Mouse (Mus musculus) hindbrain, postnatal 0 days (tissue): ENCODE measurements at regions not wholly inside any gene's neighbourhood (a gene's known extent, or its start where the extent isn't known, plus 50 kb on each side); places are given as distances from the start of the nearest gene placed in this dataset.

Source experiments
- ATAC-seq: fragments of 200-750 bp; cut with Nextera tagmentation; 2 replicates; pipeline ENCODE4 v1.8.0; 2017; ENCODE audit warnings: mild to moderate bottlenecking, moderate TSS enrichment, moderate library complexity
- DNase-seq: peaks from one replicate; pipeline ENCODE4 v3.0.0-alpha.2; 2015; ENCODE audit warnings: low spot score
- H3K27ac ChIP-seq: fragments of 300-500 bp; sonication (generic); 2 replicates; pipeline ENCODE4 v1.5.1; 2014; ENCODE audit warnings: mild to moderate bottlenecking
- H3K27me3 ChIP-seq: fragments of 300-500 bp; sonication (generic); 2 replicates; pipeline ENCODE4 v1.6.1; 2014; ENCODE audit warnings: low read length, mixed read lengths; ENCODE audit not compliant: insufficient read depth
- H3K36me3 ChIP-seq: fragments of 300-500 bp; sonication (generic); 2 replicates; pipeline ENCODE4 v1.6.1; 2014; ENCODE audit warnings: low read length, mixed read lengths; ENCODE audit not compliant: insufficient read depth
- H3K4me1 ChIP-seq: fragments of 300-500 bp; sonication (generic); 2 replicates; pipeline ENCODE4 v1.6.1; 2014; ENCODE audit warnings: antibody characterized with exemption, low read length, mixed read lengths; ENCODE audit not compliant: insufficient read depth
- H3K4me2 ChIP-seq: fragments of 300-500 bp; sonication (generic); 2 replicates; pipeline ENCODE4 v1.6.1; 2014; ENCODE audit warnings: low read depth, mild to moderate bottlenecking, low read length, moderate library complexity, mixed read lengths
- H3K4me3 ChIP-seq: fragments of 300-500 bp; sonication (generic); 2 replicates; pipeline ENCODE4 v1.5.1; 2014; ENCODE audit warnings: low read length
- H3K9ac ChIP-seq: fragments of 300-500 bp; sonication (generic); replicated peaks from 2 replicates; pipeline ENCODE4 v1.6.1; 2014; ENCODE audit warnings: mild to moderate bottlenecking, low read length, moderate library complexity, mixed read lengths
- H3K9me3 ChIP-seq: fragments of 300-500 bp; sonication (generic); 2 replicates; pipeline ENCODE4 v1.6.1; 2016; ENCODE audit warnings: low read length, mixed read lengths
- CTCF ChIP-seq: IDR thresholded peaks from 2 replicates; pipeline ENCODE4 v1.5.1; 2016; ENCODE audit warnings: antibody characterized with exemption, control low read depth, low read depth
- WGBS: fragments of 180-500 bp; shearing (Covaris S2); extraction: QIAGEN DNeasy Blood & Tissue Kit; methylation state at CpG from one replicate; pipeline ENCODE4 v1.1.7; 2014; 5-methylcytosine and 5-hydroxymethylcytosine counted together

DNA sequence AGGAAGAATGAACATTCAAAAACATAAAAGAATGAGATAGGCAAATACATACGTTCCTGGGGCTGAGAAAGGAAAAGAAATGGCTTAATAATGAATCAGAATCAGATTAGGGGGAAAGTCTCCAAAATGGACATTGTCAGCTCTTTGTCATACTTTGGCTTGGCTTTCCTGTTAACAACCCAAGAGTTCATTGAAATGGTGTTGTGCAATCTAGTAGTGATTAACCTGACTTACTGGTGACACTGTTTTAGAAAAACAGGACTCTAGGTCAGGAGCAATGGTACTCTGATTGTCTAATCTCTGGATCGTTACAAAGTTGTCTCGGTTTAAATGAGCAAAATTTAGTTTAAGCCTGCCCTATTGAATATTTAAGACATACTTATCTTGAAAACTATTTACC is 119.5 kb upstream of the Dph6 start:
- H3K9ac ChIP-seq, result no peak overlapping the region
- no peaks in the 10 kb centered on the region for H3K36me3 ChIP-seq
- 96% methylated on average over 3 of the region's 3 CpGs for WGBS
- H3K4me2 ChIP-seq, result no peak overlapping the region
- H3K9me3 ChIP-seq, result no peaks in the 10 kb centered on the region
- H3K27ac ChIP-seq, result no peak overlapping the region
- no peak for TF ChIP-seq CTCF
- H3K4me3 ChIP-seq, result no peak overlapping the region
- DNase-seq, result no peak
- H3K27me3 ChIP-seq, result no peaks in the 10 kb centered on the region
- ATAC-seq, result no peak
- H3K4me1 ChIP-seq, result no peaks in the 10 kb centered on the region

- H3K27ac ChIP-seq, result no peak overlapping the region
- no peak overlapping the region for H3K4me2 ChIP-seq
- no peaks in the 10 kb centered on the region for H3K4me1 ChIP-seq
- no peaks in the 10 kb centered on the region for H3K27me3 ChIP-seq
- DNase-seq (peak; percentile 9), ATAC-seq (no peak)
- WGBS, result 41% methylated on average over 2 of the region's 2 CpGs
- H3K36me3 ChIP-seq, result no peaks in the 10 kb centered on the region
- H3K4me3 ChIP-seq, result no peak overlapping the region
- no peak for TF ChIP-seq CTCF
- no peaks in the 10 kb centered on the region for H3K9me3 ChIP-seq
- H3K9ac ChIP-seq, result no peak overlapping the region
These were observed 120.8 kb upstream of the Dph6 start for GRCm38 (mm10) chr2:114775532-114775931.

- Histone ChIP-seq H3K9me3 (no peaks in the 10 kb centered on the region), H3K27ac (no peak overlapping the region), H3K36me3 (no peaks in the 10 kb centered on the region), H3K4me1 (no peaks in the 10 kb centered on the region), H3K4me3 (no peak overlapping the region), H3K4me2 (no peak overlapping the region), H3K9ac (no peak overlapping the region), H3K27me3 (no peaks in the 10 kb centered on the region)
- TF ChIP-seq CTCF, result no peak
- ATAC-seq, result no peak
- no peak for DNase-seq
- 78% methylated on average over 2 of the region's 2 CpGs for WGBS
These were observed 121.4 kb upstream of the Dph6 start for GRCm38 (mm10) chr2:114776176-114776575.

DNA sequence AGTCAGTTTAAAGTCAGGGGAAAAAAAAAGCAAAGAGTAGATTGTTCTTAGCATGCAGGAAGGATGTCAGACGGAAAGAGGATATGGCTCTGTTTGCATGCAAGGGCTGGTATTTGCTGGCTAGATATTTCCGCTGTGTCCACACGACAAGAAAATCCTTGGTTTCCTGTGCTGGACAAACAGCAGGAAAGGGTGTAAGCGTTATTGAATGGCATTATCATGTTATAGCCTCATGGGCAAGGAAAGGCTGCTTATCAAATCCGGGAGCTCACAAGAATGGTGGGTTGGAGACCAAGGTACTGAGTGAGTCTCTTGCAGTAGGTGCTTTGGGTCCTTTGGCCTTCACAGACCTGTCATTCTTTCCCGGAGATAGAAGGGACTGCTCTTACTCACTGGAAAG is 127.7 kb upstream of the Dph6 start:
- no peaks in the 10 kb centered on the region for H3K9me3 ChIP-seq
- no peaks in the 10 kb centered on the region for H3K4me1 ChIP-seq
- no peak overlapping the region for H3K4me2 ChIP-seq
- H3K36me3 ChIP-seq, result no peaks in the 10 kb centered on the region
- no peak for TF ChIP-seq CTCF
- DNase-seq (no peak), ATAC-seq (no peak)
- no peaks in the 10 kb centered on the region for H3K27me3 ChIP-seq
- no peak overlapping the region for H3K27ac ChIP-seq
- H3K4me3 ChIP-seq, result no peak overlapping the region
- WGBS, result 87% methylated on average over 6 of the region's 6 CpGs
- H3K9ac ChIP-seq, result no peak overlapping the region

DNA sequence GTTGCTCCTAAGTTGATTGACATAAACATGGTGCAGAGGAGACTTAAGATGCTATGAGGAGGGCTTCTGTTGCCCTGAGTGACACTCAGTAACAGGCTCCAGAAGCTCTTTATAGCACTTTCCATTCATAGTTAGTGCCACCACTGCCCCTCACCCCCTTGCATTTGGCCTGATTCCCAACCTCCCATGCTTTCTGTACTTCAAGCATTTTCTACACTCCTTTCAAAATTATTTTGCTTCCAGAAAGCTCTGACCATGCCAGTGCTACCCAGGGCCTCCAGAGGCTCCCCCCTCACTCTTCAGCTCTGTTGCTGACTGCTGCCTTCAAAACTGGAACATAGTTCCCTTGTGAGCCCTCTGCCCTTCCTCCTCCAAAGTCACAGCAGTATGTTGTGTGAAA is 129.4 kb upstream of the Dph6 start:
- Histone ChIP-seq H3K4me2 (no peak overlapping the region), H3K27ac (no peak overlapping the region), H3K9ac (no peak overlapping the region), H3K9me3 (no peaks in the 10 kb centered on the region), H3K4me3 (no peak overlapping the region), H3K27me3 (no peaks in the 10 kb centered on the region), H3K4me1 (no peaks in the 10 kb centered on the region), H3K36me3 (no peaks in the 10 kb centered on the region)
- DNase-seq (peak; percentile 68), ATAC-seq (peak; percentile 93)
- TF ChIP-seq CTCF, result no peak

GRCm38 (mm10) chr2:114788251-114788650 is 133.5 kb upstream of the Dph6 start:
- Histone ChIP-seq H3K9ac (no peak overlapping the region), H3K27me3 (no peaks in the 10 kb centered on the region), H3K4me2 (no peak overlapping the region), H3K4me3 (no peak overlapping the region), H3K9me3 (no peaks in the 10 kb centered on the region), H3K27ac (no peak overlapping the region), H3K36me3 (no peaks in the 10 kb centered on the region), H3K4me1 (no peaks in the 10 kb centered on the region)
- WGBS, result 98% methylated on average over 3 of the region's 3 CpGs
- TF ChIP-seq CTCF, result no peak
- ATAC-seq (no peak), DNase-seq (no peak)

DNA sequence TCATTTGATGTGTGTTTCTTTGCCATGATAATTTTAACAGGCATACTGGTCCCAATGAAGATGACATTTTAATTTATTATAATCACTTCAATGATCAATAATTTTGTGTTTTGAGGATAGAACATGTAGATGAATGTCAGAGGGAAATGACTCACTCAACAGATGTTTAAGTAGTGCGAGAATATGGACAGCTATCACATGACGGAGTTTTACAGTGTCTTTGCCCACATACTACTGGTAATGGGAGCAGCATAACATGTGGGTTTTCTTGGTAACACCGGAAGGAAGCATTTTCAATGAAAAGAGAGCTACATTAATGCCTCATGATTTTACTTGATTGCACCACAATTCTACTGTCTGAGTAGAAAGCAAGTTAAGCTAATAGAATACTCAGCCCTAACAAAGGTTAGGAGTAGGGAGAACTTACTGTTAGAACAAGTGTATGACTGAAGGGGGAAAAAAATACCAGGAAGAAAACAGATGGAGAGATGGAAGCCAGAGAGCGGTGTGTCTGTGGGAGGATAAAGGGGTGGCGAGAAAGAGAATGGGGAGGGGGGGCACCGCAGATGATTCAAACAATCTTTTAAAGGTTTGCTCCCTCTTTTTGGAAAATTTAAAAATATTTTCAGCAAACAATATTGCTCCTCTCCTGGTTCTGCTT is 142.0 kb upstream of the Dph6 start:
- Histone ChIP-seq H3K4me2 (no peak overlapping the region), H3K4me3 (no peak overlapping the region), H3K27me3 (no peaks in the 10 kb centered on the region), H3K9ac (no peak overlapping the region), H3K4me1 (no peaks in the 10 kb centered on the region), H3K36me3 (no peaks in the 10 kb centered on the region), H3K9me3 (no peaks in the 10 kb centered on the region), H3K27ac (no peak overlapping the region)
- no peak for TF ChIP-seq CTCF
- DNase-seq (no peak), ATAC-seq (no peak)
- WGBS, result 86% methylated on average over 6 of the region's 6 CpGs
